Mouse (Mus musculus) B cell, adult 2 months (primary cell): Measurements from ENCODE around the gene Polr3g.
"Not testable (repeated sequence)": the region's sequence is repeated elsewhere in the genome, so short reads cannot be mapped to it uniquely, and the experiment has no call there.

Experiments
- DNase-seq, 2 experiments: peaks; one replicate each; pipeline ENCODE4 v3.0.0; 2022

The Polr3g gene

DNA sequence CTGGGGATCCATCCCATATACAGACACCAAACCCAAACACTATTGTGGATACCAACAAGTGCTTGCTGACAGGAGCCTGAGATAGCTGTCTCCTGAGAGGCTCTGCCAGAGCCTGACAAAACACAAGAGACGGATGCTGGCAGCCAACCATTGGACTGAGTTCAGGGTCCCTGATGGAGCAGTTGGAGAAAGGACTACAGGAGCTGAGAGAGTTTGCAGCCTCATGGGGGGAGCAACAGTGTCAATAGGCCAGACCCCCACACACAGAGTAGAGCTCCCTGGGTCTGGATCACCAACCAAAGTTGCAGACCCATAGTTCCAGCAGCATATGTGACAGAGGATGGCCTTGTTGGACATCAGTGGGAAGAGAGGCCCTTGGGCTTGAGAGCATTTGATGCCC, 83.0 kb downstream of the Polr3g start:
- DNase-seq: not testable (repeated sequence)
